Mouse (Mus musculus): Measurements from ENCODE around the gene Hnrnpll. TPM values are rescaled to one million over a fixed set of nuclear protein-coding genes. Genes with fewer than 3 reads are reported as not detected.

Hnrnpll gene
- 33.0 and 33.6 TPM in 2 replicates for polyA plus RNA-seq (2015; fragmentation: Nextera tagmentation; extraction: Ambion mirVana)

GRCm38 (mm10) chr17:80061783-80062619 lies at the start of gene Hnrnpll:
Hnrnpll (minus strand) TSS chr17:80062334.

Other genes starting within 250 kb of the Hnrnpll start
- 24.1 and 25.7 TPM in 2 replicates for gene Atl2, start 166.2 kb downstream of the Hnrnpll start, polyA plus RNA-seq (2015; fragmentation: Nextera tagmentation; extraction: Ambion mirVana)
- 4.1 and 6.1 TPM in 2 replicates for gene Galm, start 65.1 kb upstream of the Hnrnpll start, polyA plus RNA-seq (2015; fragmentation: Nextera tagmentation; extraction: Ambion mirVana)
- 345 and 353 TPM in 2 replicates for gene Srsf7, start 145.0 kb upstream of the Hnrnpll start, polyA plus RNA-seq (2015; fragmentation: Nextera tagmentation; extraction: Ambion mirVana)
- gene Ttc39d, start 145.1 kb upstream of the Hnrnpll start, polyA plus RNA-seq (2015; fragmentation: Nextera tagmentation; extraction: Ambion mirVana): 0.05 TPM in 2 replicates
- 38.2 and 39.0 TPM in 2 replicates for gene Gemin6, start 162.1 kb upstream of the Hnrnpll start, polyA plus RNA-seq (2015; fragmentation: Nextera tagmentation; extraction: Ambion mirVana)
- 7.7 and 10.4 TPM in 2 replicates for gene Morn2, start 227.9 kb upstream of the Hnrnpll start, polyA plus RNA-seq (2015; fragmentation: Nextera tagmentation; extraction: Ambion mirVana)
- 3.2 and 3.6 TPM in 2 replicates for gene Dhx57, start 228.1 kb upstream of the Hnrnpll start, polyA plus RNA-seq (2015; fragmentation: Nextera tagmentation; extraction: Ambion mirVana)
- 0.81 and 1.0 TPM in 2 replicates for gene Arhgef33, start 245.1 kb upstream of the Hnrnpll start, polyA plus RNA-seq (2015; fragmentation: Nextera tagmentation; extraction: Ambion mirVana)